Mouse (Mus musculus) liver, adult 2 months (tissue): Measurements from ENCODE around the gene Ccdc87.
A peak's percentile ranks its signal among the peaks of the same experiment; 100 is the strongest.

Source experiments
- CTCF ChIP-seq: fragments of 200-500 bp; IDR thresholded peaks from 2 replicates; pipeline ENCODE4 v1.5.1; 2011; ENCODE audit warnings: low read depth, low read length, control low read depth
- POLR2A ChIP-seq: fragments of 200-500 bp; IDR thresholded peaks from 2 replicates; pipeline ENCODE4 v1.6.1; 2011; ENCODE audit warnings: low read length, control low read depth; ENCODE audit not compliant: insufficient read depth; ENCODE audit errors: extremely low read depth

DNA sequence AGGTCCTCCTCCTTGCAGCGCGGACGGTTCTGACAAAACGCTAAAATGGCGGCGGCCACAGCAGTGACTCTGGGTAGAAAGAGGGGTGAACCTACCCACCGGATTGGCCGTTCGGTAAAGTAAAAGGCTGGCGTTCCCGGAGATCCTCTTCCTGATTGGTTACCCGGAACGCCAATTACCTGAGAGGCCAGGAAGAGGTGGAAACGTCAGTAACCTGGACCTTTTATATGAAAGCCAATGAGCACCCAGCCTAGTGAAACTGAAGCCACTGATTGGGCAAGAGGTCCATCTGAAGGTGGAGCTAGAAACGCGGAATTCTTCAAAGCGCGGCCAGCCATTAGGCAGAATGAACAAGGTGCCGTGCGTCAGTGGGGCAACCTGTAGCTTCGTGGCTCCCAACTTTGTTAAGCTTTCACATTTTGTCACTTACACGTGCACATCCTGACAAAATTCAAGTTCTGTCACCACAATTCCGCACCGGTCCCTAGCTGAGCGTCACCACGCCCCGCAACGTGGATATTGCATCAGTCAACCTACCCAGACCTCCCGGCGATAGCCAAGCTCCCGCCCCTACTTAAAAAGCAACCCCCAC is 45.2 kb upstream of the Ccdc87 start, which contains the start of gene Rbm4:
- TF ChIP-seq POLR2A = 0 out of 2 replicates have a peak, but pooled peaks have one; percentile 47
- TF ChIP-seq CTCF = no peak
